Mouse (Mus musculus) CH12.LX (cell line): ENCODE measurements around the gene Zcchc10.

ENCODE experiments used
- CHD1 ChIP-seq: IDR thresholded peaks from 2 replicates; pipeline ENCODE4 v1.6.1; 2012; ENCODE audit warnings: low read depth, low read length, improper control_type of control experiment, inconsistent platforms
- CHD2 ChIP-seq: IDR thresholded peaks from 2 replicates; pipeline ENCODE4 v1.6.1; 2011; ENCODE audit warnings: low read length, improper control_type of control experiment
- CTCF ChIP-seq, 2 experiments: IDR thresholded peaks in 1 of 2; conservative IDR thresholded peaks in 1 of 2; 2 replicates each; pipeline ENCODE4 v1.5.1; 2011 to 2012; ENCODE audit warnings: low read depth in 2 of 2, low read length in 2 of 2, improper control_type of control experiment in 1 of 2, inconsistent platforms in 1 of 2, mild to moderate bottlenecking in 1 of 2, moderate library complexity in 1 of 2
- EP300 ChIP-seq: IDR thresholded peaks from 2 replicates; pipeline ENCODE4 v1.6.1; 2011; ENCODE audit warnings: low read length, improper control_type of control experiment
- MAFK ChIP-seq: IDR thresholded peaks from 2 replicates; pipeline ENCODE4 v1.6.1; 2011; ENCODE audit warnings: low read length, improper control_type of control experiment; ENCODE audit not compliant: insufficient replicate concordance
- MAX ChIP-seq: IDR thresholded peaks from 2 replicates; pipeline ENCODE4 v1.6.1; 2011; ENCODE audit warnings: low read length, improper control_type of control experiment
- MYC ChIP-seq: IDR thresholded peaks from 2 replicates; pipeline ENCODE4 v1.6.1; 2011; ENCODE audit warnings: low read depth, mild to moderate bottlenecking, improper control_type of control experiment, low read length
- NELFE ChIP-seq: IDR thresholded peaks from 2 replicates; pipeline ENCODE4 v1.6.1; 2011; ENCODE audit warnings: low read depth, low read length, improper control_type of control experiment
- NRF1 ChIP-seq: IDR thresholded peaks from 2 replicates; pipeline ENCODE4 v1.6.1; 2014; ENCODE audit warnings: low read depth, mild to moderate bottlenecking, inconsistent platforms, low read length, improper control_type of control experiment, moderate library complexity
- PAX5 ChIP-seq: IDR thresholded peaks from 2 replicates; pipeline ENCODE4 v1.6.1; 2012; ENCODE audit warnings: low read length, inconsistent platforms, mixed read lengths
- POLR2A ChIP-seq: IDR thresholded peaks from 2 replicates; pipeline ENCODE4 v1.6.1; 2011; ENCODE audit warnings: low read depth, mild to moderate bottlenecking, improper control_type of control experiment, low read length
- TCF12 ChIP-seq: IDR thresholded peaks from 2 replicates; pipeline ENCODE4 v1.6.1; 2014; ENCODE audit warnings: low read depth, mild to moderate bottlenecking, inconsistent platforms, low read length, improper control_type of control experiment
- ZC3H11A ChIP-seq: IDR thresholded peaks from 2 replicates; pipeline ENCODE4 v1.6.1; 2012; ENCODE audit warnings: low read depth, mild to moderate bottlenecking, inconsistent platforms, low read length, improper control_type of control experiment
- ZKSCAN1 ChIP-seq: IDR thresholded peaks from 2 replicates; pipeline ENCODE4 v1.6.1; 2012; ENCODE audit warnings: low read depth, inconsistent platforms, low read length, improper control_type of control experiment, borderline replicate concordance

GRCm38 (mm10) chr11:53324512-53324968 lies at the start of gene Zcchc10:
- TF ChIP-seq CTCF (conservative IDR thresholded peaks at IDR 0.05 in 1 of 2, IDR thresholded peaks at IDR 0.05 in 1 of 2; ENCODE audit: low read depth in 2 of 2, low read length in 2 of 2) (no peak), TCF12 (peak; percentile 97), NELFE (peak; percentile 98), ZKSCAN1 (no peak), CHD1 (no peak), MYC (peak; percentile 84), CHD2 (no peak), PAX5 (no peak), POLR2A (peak; percentile 99), MAFK (no peak), ZC3H11A (no peak), NRF1 (peak; percentile 57; the same call in 1 of the 2 replicates), EP300 (no peak), MAX (peak; percentile 77)
